Mouse (Mus musculus) testis, adult 2 months (tissue): Measurements from ENCODE around the gene Pcf11.

Source experiments
- CTCF ChIP-seq: fragments of 200-500 bp; IDR thresholded peaks from 2 replicates; pipeline ENCODE4 v1.5.1; 2012; ENCODE audit warnings: low read depth, mild to moderate bottlenecking, inconsistent platforms, low read length, moderate library complexity; ENCODE audit not compliant: control insufficient read depth, insufficient read depth, insufficient replicate concordance
- POLR2A ChIP-seq: fragments of 200-500 bp; IDR thresholded peaks from 2 replicates; pipeline ENCODE4 v1.6.1; 2012; ENCODE audit warnings: low read depth, mild to moderate bottlenecking, inconsistent platforms, low read length, moderate library complexity; ENCODE audit not compliant: control insufficient read depth

GRCm38 (mm10) chr7:92642358-92642757, 27.4 kb downstream of the Pcf11 start:
- no peak for TF ChIP-seq CTCF
- TF ChIP-seq POLR2A: no peak
